7 mouse cellular contexts compared by ENCODE assay signal in the genomic region with DNA sequence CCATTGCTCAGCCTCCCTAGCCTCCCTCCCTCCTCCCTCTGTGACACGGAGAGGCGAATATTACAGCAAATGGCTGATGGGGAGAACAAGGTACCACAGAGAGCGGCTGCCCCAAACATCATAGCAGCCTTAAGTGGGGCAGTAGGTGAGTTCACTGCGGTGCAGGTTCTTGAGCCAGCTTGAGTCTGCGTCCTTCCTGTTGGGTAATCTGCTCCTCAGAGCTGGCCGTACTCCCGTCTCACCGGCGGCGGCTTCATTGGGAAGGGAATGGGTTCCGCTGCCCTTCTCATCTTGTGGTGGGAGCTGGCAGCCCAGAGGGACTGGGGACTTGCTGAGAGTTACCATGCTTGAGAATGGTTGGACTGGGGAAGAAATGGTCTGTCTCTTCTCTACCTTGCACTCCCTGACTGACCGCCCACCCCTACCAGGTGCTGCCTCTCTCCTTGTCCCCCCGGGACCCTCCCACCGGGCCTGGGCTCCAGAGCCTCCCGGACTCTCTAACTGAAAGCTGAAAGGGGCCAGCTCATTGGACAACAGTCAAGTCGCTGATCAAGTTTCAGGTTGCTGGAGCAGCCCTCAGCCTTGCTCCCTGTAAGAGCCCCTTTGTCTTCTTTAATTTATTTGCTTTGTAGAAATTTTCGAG. TPM values are rescaled to one million over a fixed set of nuclear protein-coding genes. Genes with fewer than 3 reads are reported as not detected.
A peak's percentile ranks its signal among the peaks of the same experiment; 100 is the strongest.
DNase-seq lines count a peak whose midpoint lies in the region; ATAC-seq and TF ChIP-seq lines count a peak whose summit lies in the region.

No protein-coding gene starts in this region.

- DNase-seq in kidney, adult 2 months: no peak
- DNase-seq in embryonic facial prominence, embryonic 10.5 days (ENCODE audit: low spot score): peak; percentile 68
- peak; percentile 33 for DNase-seq in hindlimb bud, embryonic 11.5 days (ENCODE audit: extremely low spot score, low read depth, low spot score)
- DNase-seq in mesoderm, embryonic 11.5 days (ENCODE audit: low read depth, low spot score): peak; percentile 50
- no peak for DNase-seq in left cerebral cortex, adult 18-20 months (ENCODE audit: low spot score in 2 of 2)
- no peak for DNase-seq in layer of hippocampus, adult 18-20 months (ENCODE audit: low spot score in 2 of 2)

- peaks cover 23% of the 10 kb centered on the region for H3K4me1 ChIP-seq in kidney, embryonic 14.5 days (ENCODE audit: control insufficient read depth, insufficient read depth, low read length)
- peaks cover 5% of the 10 kb centered on the region; the same call in 1 of the 2 replicates for H3K4me1 ChIP-seq in kidney, adult 2 months (ENCODE audit: control insufficient read depth, insufficient read depth, low read length)
- H3K4me1 ChIP-seq in embryonic facial prominence, embryonic 10.5 days: peaks cover 59% of the 10 kb centered on the region

- H3K9ac ChIP-seq in kidney, embryonic 14.5 days (ENCODE audit: low read depth, low read length): peak overlapping the region; percentile 47

- peak overlapping the region; percentile 53 for H3K4me2 ChIP-seq in kidney, embryonic 14.5 days (replicated peaks; ENCODE audit: low read depth, low read length)

- 6% methylated on average over 17 of the region's 17 CpGs for WGBS in kidney, embryonic 14.5 days
- WGBS in kidney, adult 2 months: 54% methylated on average over 17 of the region's 17 CpGs
- WGBS in embryonic facial prominence, embryonic 10.5 days: 5% methylated on average over 17 of the region's 17 CpGs

- H3K27ac ChIP-seq in kidney, embryonic 14.5 days (ENCODE audit: low read depth, low read length): peak overlapping the region; percentile 69; the same call in 1 of the 2 replicates
- no peak overlapping the region for H3K27ac ChIP-seq in kidney, adult 2 months (ENCODE audit: insufficient read depth, low read depth, low read length)
- H3K27ac ChIP-seq in embryonic facial prominence, embryonic 10.5 days (replicated peaks): peak overlapping the region; percentile 69

- ATAC-seq in kidney, embryonic 14.5 days (ENCODE audit: low FRiP score, low TSS enrichment): peak; percentile 70

- peak overlapping the region; percentile 24 for H3K4me3 ChIP-seq in kidney, embryonic 14.5 days (ENCODE audit: low read length)
- no peak overlapping the region for H3K4me3 ChIP-seq in kidney, adult 2 months (ENCODE audit: insufficient read depth, low read depth, low read length)
- peak overlapping the region; percentile 47 for H3K4me3 ChIP-seq in embryonic facial prominence, embryonic 10.5 days

- H3K36me3 ChIP-seq in kidney, embryonic 14.5 days (ENCODE audit: control insufficient read depth, insufficient read depth, low read length): no peaks in the 10 kb centered on the region
- no peaks in the 10 kb centered on the region for H3K36me3 ChIP-seq in kidney, adult 2 months (ENCODE audit: control insufficient read depth, insufficient read depth, low read length)
- H3K36me3 ChIP-seq in embryonic facial prominence, embryonic 10.5 days (replicated peaks): no peaks in the 10 kb centered on the region

- TF ChIP-seq POLR2A in kidney, adult 2 months (IDR thresholded peaks at IDR 0.05; ENCODE audit: low read depth, low read length): no peak

- no peak for TF ChIP-seq CTCF in kidney, adult 2 months (conservative IDR thresholded peaks at IDR 0.05; ENCODE audit: insufficient read depth, insufficient read length, low read depth, low read length)

- H3K9me3 ChIP-seq in kidney, embryonic 14.5 days (ENCODE audit: control insufficient read depth, low read length): no peaks in the 10 kb centered on the region
- no peaks in the 10 kb centered on the region for H3K9me3 ChIP-seq in embryonic facial prominence, embryonic 10.5 days

- H3K27me3 ChIP-seq in kidney, embryonic 14.5 days (ENCODE audit: control insufficient read depth, insufficient read depth, low read length): no peaks in the 10 kb centered on the region
- no peaks in the 10 kb centered on the region for H3K27me3 ChIP-seq in kidney, adult 2 months (replicated peaks; ENCODE audit: control insufficient read depth, insufficient read depth, low read length)
- H3K27me3 ChIP-seq in embryonic facial prominence, embryonic 10.5 days (replicated peaks; ENCODE audit: low read depth, poor library complexity, severe bottlenecking): peaks cover 37% of the 10 kb centered on the region

RNA-seq across cellular contexts. Expression of a gene that starts 14.1 kb away (rescaled TPM):
- polyA plus RNA-seq in kidney, embryonic 14.5 days (2014; fragmentation: Nextera tagmentation; extraction: Ambion mirVana): 2.0 and 3.0 TPM in 2 replicates
- 5.7 and 7.0 TPM in 2 replicates for polyA plus RNA-seq in kidney, adult 2 months (2012; rRNA removed)
- polyA plus RNA-seq in embryonic facial prominence, embryonic 10.5 days (2016; fragmentation: Nextera tagmentation; extraction: Ambion mirVana): 4.2 and 5.3 TPM in 2 replicates
- total RNA-seq in left cerebral cortex, adult 18-20 months (2021): 1 to 10 TPM; 2.6 to 3.0 TPM
- total RNA-seq in layer of hippocampus, adult 18-20 months (2021): 1 to 10 TPM; 2.2 to 2.6 TPM

RNA-seq across cellular contexts. Expression of a gene that starts 27.3 kb away (rescaled TPM):
- polyA plus RNA-seq in kidney, embryonic 14.5 days (2014; fragmentation: Nextera tagmentation; extraction: Ambion mirVana): 5.4 and 6.3 TPM in 2 replicates
- 29.9 and 50.8 TPM in 2 replicates for polyA plus RNA-seq in kidney, adult 2 months (2012; rRNA removed)
- 0.83 and 0.97 TPM in 2 replicates for polyA plus RNA-seq in embryonic facial prominence, embryonic 10.5 days (2016; fragmentation: Nextera tagmentation; extraction: Ambion mirVana)
- under 1 TPM; 0.49 to 0.77 TPM for total RNA-seq in left cerebral cortex, adult 18-20 months (2021)
- under 1 TPM in 1 of 2 experiments, not detected in 1; 0.50 TPM for total RNA-seq in layer of hippocampus, adult 18-20 months (2021)

RNA-seq across cellular contexts. Expression of a gene that starts 48.1 kb away (rescaled TPM):
- 5.7 and 6.0 TPM in 2 replicates for polyA plus RNA-seq in kidney, embryonic 14.5 days (2014; fragmentation: Nextera tagmentation; extraction: Ambion mirVana)
- 2.1 and 2.2 TPM in 2 replicates for polyA plus RNA-seq in kidney, adult 2 months (2012; rRNA removed)
- polyA plus RNA-seq in embryonic facial prominence, embryonic 10.5 days (2016; fragmentation: Nextera tagmentation; extraction: Ambion mirVana): 6.2 TPM in 2 replicates
- total RNA-seq in left cerebral cortex, adult 18-20 months (2021): under 1 TPM; 0.30 to 0.40 TPM
- under 1 TPM; 0.36 to 0.84 TPM for total RNA-seq in layer of hippocampus, adult 18-20 months (2021)

Comparison
In these comparisons a context has a peak if more than half of its experiments do, and no peak if none do; other contexts are left out.
1. DNase-seq: peak in embryonic facial prominence, embryonic 10.5 days (single experiment), hindlimb bud, embryonic 11.5 days (single experiment) and mesoderm, embryonic 11.5 days (single experiment); none in kidney, adult 2 months (single experiment), left cerebral cortex, adult 18-20 months (0 of 2) and layer of hippocampus, adult 18-20 months (0 of 2).